8 mouse cellular contexts compared by ENCODE assay signal in genomic region chr12:57231085-57231875, GRCm38 (mm10). TPM values are rescaled to one million over a fixed set of nuclear protein-coding genes. Genes with fewer than 3 reads are reported as not detected.
DNase-seq lines count a peak whose midpoint lies in the region; ATAC-seq and TF ChIP-seq lines count a peak whose summit lies in the region.

No protein-coding gene starts in this region.

- peak; percentile 46 for ATAC-seq in inflammation-experienced regulatory T-cells, adult 6 months
- no peak for ATAC-seq in liver, embryonic 15.5 days (ENCODE audit: insufficient read depth)

- peak; percentile 35 for DNase-seq in T-cell, adult 2 months (ENCODE audit: low spot score)
- peak; percentile 31 for DNase-seq in neural tube, embryonic 10.5 days (ENCODE audit: extremely low spot score, low spot score)
- no peak for DNase-seq in right cerebral cortex, postnatal 4 days
- no peak for DNase-seq in urinary bladder, postnatal 10 days (ENCODE audit: low spot score)

- WGBS in liver, embryonic 15.5 days (ENCODE audit: insufficient replicate concordance), result 25% methylated on average over 14 of the region's 14 CpGs

- peak overlapping the region; percentile 92 for H3K4me3 ChIP-seq in E14TG2a.4 (replicated peaks; ENCODE audit: low read length)
- peak overlapping the region; percentile 81 for H3K4me3 ChIP-seq in embryonic fibroblast, embryonic 13.5 days (ENCODE audit: insufficient read depth, low read length)
- peak overlapping the region; percentile 90 for H3K4me3 ChIP-seq in liver, embryonic 15.5 days (replicated peaks)

- TF ChIP-seq POLR2A in embryonic fibroblast, embryonic 13.5 days (IDR thresholded peaks at IDR 0.05; ENCODE audit: low read depth, low read length), result no peak

- H3K9me3 ChIP-seq in E14TG2a.4 (ENCODE audit: low read length), result no peaks in the 10 kb centered on the region
- H3K9me3 ChIP-seq in liver, embryonic 15.5 days (replicated peaks), result no peaks in the 10 kb centered on the region

- H3K9ac ChIP-seq in liver, embryonic 15.5 days, result peak overlapping the region; percentile 89

- peaks cover 29% of the 10 kb centered on the region for H3K36me3 ChIP-seq in E14TG2a.4 (ENCODE audit: insufficient read depth, low read length)
- H3K36me3 ChIP-seq in liver, embryonic 15.5 days (replicated peaks), result peaks cover 12% of the 10 kb centered on the region; the same call in 1 of the 2 replicates

- H3K4me2 ChIP-seq in liver, embryonic 15.5 days, result peak overlapping the region; percentile 88

- H3K27ac ChIP-seq in embryonic fibroblast, embryonic 13.5 days (ENCODE audit: insufficient read depth, low read length), result no peak overlapping the region
- peak overlapping the region; percentile 94 for H3K27ac ChIP-seq in liver, embryonic 15.5 days (replicated peaks)

- no peak for TF ChIP-seq CTCF in E14TG2a.4 (conservative IDR thresholded peaks at IDR 0.05; ENCODE audit: low read length)
- no peak for TF ChIP-seq CTCF in embryonic fibroblast, embryonic 13.5 days (IDR thresholded peaks at IDR 0.05; ENCODE audit: borderline replicate concordance, insufficient read depth, low read length)

- H3K27me3 ChIP-seq in E14TG2a.4 (ENCODE audit: insufficient read depth, low read length), result no peaks in the 10 kb centered on the region
- no peaks in the 10 kb centered on the region for H3K27me3 ChIP-seq in liver, embryonic 15.5 days

- H3K4me1 ChIP-seq in E14TG2a.4 (replicated peaks; ENCODE audit: low read depth, low read length), result peaks cover 57% of the 10 kb centered on the region
- H3K4me1 ChIP-seq in embryonic fibroblast, embryonic 13.5 days (ENCODE audit: control insufficient read depth, insufficient read depth, low read length), result no peaks in the 10 kb centered on the region
- peaks cover 43% of the 10 kb centered on the region for H3K4me1 ChIP-seq in liver, embryonic 15.5 days (replicated peaks)

RNA-seq across cellular contexts. Expression of gene Mipol1, which starts 1.1 kb away (rescaled TPM):
- polyA plus RNA-seq in embryonic fibroblast, embryonic 13.5 days (2011; ENCODE audit: insufficient read length, low read depth, missing spikeins), result 7.9 and 14.0 TPM in 2 replicates
- polyA plus RNA-seq in inflammation-experienced regulatory T-cells, adult 6 months (2017; shearing (Covaris generic)), result 10 to 100 TPM in 2 of 3 experiments, 1 to 10 TPM in 1; 6.7 to 17.1 (median 13.9) TPM
- 2.6 and 3.2 TPM in 2 replicates for polyA plus RNA-seq in liver, embryonic 15.5 days (2015; fragmentation: Nextera tagmentation; extraction: Ambion mirVana)

RNA-seq across cellular contexts. Expression of gene Prps1l3, which starts 1.1 kb away (rescaled TPM):
- 29.9 and 31.3 TPM in 2 replicates for polyA plus RNA-seq in embryonic fibroblast, embryonic 13.5 days (2011; ENCODE audit: insufficient read length, low read depth, missing spikeins)
- 10 to 100 TPM; 55.6 to 67.5 (median 59.2) TPM for polyA plus RNA-seq in inflammation-experienced regulatory T-cells, adult 6 months (2017; shearing (Covaris generic))
- 34.4 and 37.1 TPM in 2 replicates for polyA plus RNA-seq in liver, embryonic 15.5 days (2015; fragmentation: Nextera tagmentation; extraction: Ambion mirVana)

RNA-seq across cellular contexts. Expression of gene Slc25a21, which starts 34.0 kb away (rescaled TPM):
- polyA plus RNA-seq in embryonic fibroblast, embryonic 13.5 days (2011; ENCODE audit: insufficient read length, low read depth, missing spikeins), result 0.19 and 0.37 TPM in 2 replicates
- not detected for polyA plus RNA-seq in inflammation-experienced regulatory T-cells, adult 6 months (2017; shearing (Covaris generic))
- 18.8 and 22.7 TPM in 2 replicates for polyA plus RNA-seq in liver, embryonic 15.5 days (2015; fragmentation: Nextera tagmentation; extraction: Ambion mirVana)

Comparison
In these comparisons a context has a peak if more than half of its experiments do, and no peak if none do; other contexts are left out.
1. DNase-seq: peak in T-cell, adult 2 months (single experiment) and neural tube, embryonic 10.5 days (single experiment); none in right cerebral cortex, postnatal 4 days (single experiment) and urinary bladder, postnatal 10 days (single experiment).
2. RNA of gene Slc25a21, which starts 34.0 kb away (polyA plus RNA-seq): 18.8 to 22.7 TPM in liver, embryonic 15.5 days; 0.19 to 0.37 TPM in embryonic fibroblast, embryonic 13.5 days and not detected in inflammation-experienced regulatory T-cells, adult 6 months; every median in the first group is over 10 times any median in the second.
3. Peak in every context shown above with its lines, with median percentiles within 50 percentile points of each other: H3K4me3 ChIP-seq.